Mouse (Mus musculus) MEL (cell line): ENCODE results near the gene Zzz3.

Experiments
- CHD1 ChIP-seq: IDR thresholded peaks from 2 replicates; pipeline ENCODE4 v1.6.1; 2012; ENCODE audit warnings: low read depth, mild to moderate bottlenecking, inconsistent platforms, low read length, improper control_type of control experiment
- CHD2 ChIP-seq: IDR thresholded peaks from 2 replicates; pipeline ENCODE4 v1.6.1; 2011; ENCODE audit warnings: low read length, improper control_type of control experiment
- CTCF ChIP-seq, 3 experiments: IDR thresholded peaks in 2 of 3; conservative IDR thresholded peaks in 1 of 3; 2 replicates each; pipeline ENCODE4 v1.5.1; 2011 to 2012; ENCODE audit warnings: low read length in 3 of 3, low read depth in 2 of 3, mild to moderate bottlenecking in 2 of 3, improper control_type of control experiment in 1 of 3, inconsistent platforms in 1 of 3, mixed read lengths in 1 of 3, moderate library complexity in 1 of 3; ENCODE audit not compliant: control insufficient read depth in 1 of 3, insufficient read depth in 1 of 3, poor library complexity in 1 of 3, severe bottlenecking in 1 of 3
- E2F4 ChIP-seq: IDR thresholded peaks from 2 replicates; pipeline ENCODE4 v1.6.1; 2011; ENCODE audit warnings: low read depth, low read length, improper control_type of control experiment, borderline replicate concordance
- EP300 ChIP-seq, 2 experiments: IDR thresholded peaks; 2 replicates each; pipeline ENCODE4 v1.6.1; 2011; ENCODE audit warnings: improper control_type of control experiment in 2 of 2, low read length in 2 of 2, low read depth in 1 of 2, mild to moderate bottlenecking in 1 of 2
- JUND ChIP-seq: IDR thresholded peaks from 2 replicates; pipeline ENCODE4 v1.6.1; 2011; ENCODE audit warnings: low read depth, mild to moderate bottlenecking, improper control_type of control experiment, low read length
- MYC ChIP-seq: IDR thresholded peaks from 2 replicates; pipeline ENCODE4 v1.6.1; 2011; ENCODE audit warnings: low read depth, mild to moderate bottlenecking, low read length, improper control_type of control experiment, moderate library complexity
- POLR2A ChIP-seq, 2 experiments: IDR thresholded peaks; 2 replicates each; pipeline ENCODE4 v1.6.1; 2011 to 2012; ENCODE audit warnings: low read length in 2 of 2, mild to moderate bottlenecking in 2 of 2, control low read depth in 1 of 2, improper control_type of control experiment in 1 of 2, low read depth in 1 of 2, moderate library complexity in 1 of 2; ENCODE audit not compliant: control insufficient read depth in 1 of 2, insufficient read depth in 1 of 2, poor library complexity in 1 of 2
- SMC3 ChIP-seq: IDR thresholded peaks from 2 replicates; pipeline ENCODE4 v1.6.1; 2011; ENCODE audit warnings: low read depth, low read length, improper control_type of control experiment
- TCF12 ChIP-seq: IDR thresholded peaks from 2 replicates; pipeline ENCODE4 v1.6.1; 2014; ENCODE audit warnings: low read depth, mild to moderate bottlenecking, inconsistent platforms, low read length, improper control_type of control experiment, moderate library complexity
- USF2 ChIP-seq, 2 experiments: IDR thresholded peaks; 2 replicates each; pipeline ENCODE4 v1.6.1; 2011 to 2012; ENCODE audit warnings: improper control_type of control experiment in 2 of 2, low read length in 2 of 2, borderline replicate concordance in 1 of 2, inconsistent platforms in 1 of 2, low read depth in 1 of 2, mild to moderate bottlenecking in 1 of 2; ENCODE audit not compliant: insufficient read depth in 1 of 2
- ZNF384 ChIP-seq: IDR thresholded peaks from 2 replicates; pipeline ENCODE4 v1.6.1; 2012; ENCODE audit warnings: low read depth, mild to moderate bottlenecking, inconsistent platforms, low read length, improper control_type of control experiment

DNA sequence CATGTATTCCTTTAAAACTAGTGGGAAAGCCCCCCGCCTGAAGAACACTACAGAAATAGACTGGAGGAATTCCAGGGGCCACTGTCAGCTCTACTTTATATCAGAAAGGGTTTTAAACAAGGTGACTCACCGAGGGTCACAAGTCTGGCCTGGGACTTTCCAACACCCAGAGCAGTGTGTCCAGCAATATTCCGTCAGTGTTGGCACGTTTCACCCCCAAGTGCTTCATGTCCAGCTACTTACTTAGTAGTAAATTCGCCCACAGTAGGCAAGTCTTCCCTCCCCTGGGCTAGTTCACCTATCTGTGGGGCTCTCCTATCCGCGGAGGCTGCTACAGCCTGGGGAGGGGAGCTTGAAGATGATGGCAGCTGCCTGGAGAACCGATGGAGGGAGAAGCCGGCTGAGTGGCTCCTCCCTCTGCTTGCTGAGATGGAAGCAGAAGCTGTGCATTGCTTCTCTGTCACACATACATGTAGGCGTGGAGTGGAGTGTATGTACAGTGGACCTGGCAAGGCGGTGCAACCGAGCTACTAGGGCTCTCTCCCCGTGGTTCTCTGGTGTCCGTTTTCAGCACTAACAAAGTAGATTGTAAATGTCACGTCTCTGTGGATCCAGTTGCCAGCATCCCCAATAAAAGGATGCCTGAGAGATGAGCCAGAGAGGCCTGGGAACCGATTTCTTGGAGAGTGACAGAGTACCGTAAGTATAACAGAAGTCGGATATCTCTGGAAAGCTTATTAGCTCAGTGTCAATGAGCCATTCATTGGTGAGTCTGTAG lies 74.3 kb downstream of the Zzz3 start:
- no peak for TF ChIP-seq CTCF (IDR thresholded peaks at IDR 0.05 in 2 of 3, conservative IDR thresholded peaks at IDR 0.05 in 1 of 3; ENCODE audit: control insufficient read depth in 1 of 3, insufficient read depth in 1 of 3, low read depth in 2 of 3, low read length in 3 of 3, poor library complexity in 1 of 3, severe bottlenecking in 1 of 3)
- TF ChIP-seq JUND, result no peak
- TF ChIP-seq E2F4, result no peak
- no peak for TF ChIP-seq ZNF384
- no peak for TF ChIP-seq CHD1
- no peak for TF ChIP-seq SMC3
- TF ChIP-seq POLR2A (IDR thresholded peaks at IDR 0.05; ENCODE audit: control insufficient read depth in 1 of 2, insufficient read depth in 1 of 2, low read depth in 1 of 2, low read length in 2 of 2, poor library complexity in 1 of 2), result no peak
- no peak for TF ChIP-seq TCF12
- TF ChIP-seq EP300 (IDR thresholded peaks at IDR 0.05; ENCODE audit: low read depth in 1 of 2, low read length in 2 of 2), result no peak
- TF ChIP-seq MYC, result no peak
- TF ChIP-seq USF2 (IDR thresholded peaks at IDR 0.05; ENCODE audit: borderline replicate concordance in 1 of 2, insufficient read depth in 1 of 2, low read depth in 1 of 2, low read length in 2 of 2), result no peak
- no peak for TF ChIP-seq CHD2
